Mouse (Mus musculus) lung, postnatal 0 days (tissue): ENCODE measurements around the gene Plaur.

Experiments
- CTCF ChIP-seq: IDR thresholded peaks from 2 replicates; pipeline ENCODE4 v1.5.1; 2016; ENCODE audit warnings: antibody characterized with exemption, mild to moderate bottlenecking
- EP300 ChIP-seq: IDR thresholded peaks from 2 replicates; pipeline ENCODE4 v1.6.1; 2016; ENCODE audit warnings: antibody characterized with exemption, mild to moderate bottlenecking, control low read depth

DNA sequence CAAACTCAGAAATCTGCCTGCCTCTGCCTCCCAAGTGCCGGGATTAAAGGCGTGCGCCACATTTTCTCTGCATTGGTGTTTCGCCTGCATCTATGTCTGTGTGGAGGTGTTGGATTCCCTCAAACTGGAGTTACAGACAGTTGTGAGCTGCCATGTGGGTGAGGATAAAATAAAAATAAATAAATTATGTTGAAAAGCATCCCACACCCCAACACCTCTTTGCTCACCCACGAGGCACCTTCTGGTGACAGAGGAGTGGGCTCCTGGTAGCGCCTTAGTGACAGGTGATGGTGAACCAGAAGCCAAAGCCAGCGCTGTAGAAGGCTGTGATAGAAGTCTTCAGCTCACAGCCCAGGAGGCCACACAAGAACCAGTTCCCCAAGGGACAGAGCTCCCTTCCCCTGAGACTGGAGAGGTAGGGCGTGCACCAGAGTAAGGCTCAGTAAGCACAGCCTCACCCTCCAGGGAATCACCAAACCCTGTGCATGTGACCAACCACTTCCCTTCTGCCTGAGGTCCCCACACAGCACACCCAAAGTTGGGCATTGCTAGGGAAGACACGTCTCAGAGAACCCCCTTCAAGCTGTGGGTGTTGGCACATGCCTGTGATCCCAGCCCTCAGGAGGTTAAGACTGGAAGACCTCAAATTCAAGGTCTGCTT lies 16.9 kb upstream of the Plaur start:
- TF ChIP-seq EP300 (no peak), CTCF (no peak)
